Mouse (Mus musculus): Measurements from ENCODE around the gene Cep78. TPM values are rescaled to one million over a fixed set of nuclear protein-coding genes. Genes with fewer than 3 reads are reported as not detected.

Gene Cep78
- total and polyA plus RNA-seq, 3 experiments: 1.6 to 3.8 (median 3.6) TPM

- DNase-seq: no peak
- Histone ChIP-seq H3K27ac (no peak overlapping the region), H3K79me2 (replicated peaks; ENCODE audit: control insufficient read depth, insufficient read depth, low read length) (no peaks in the 10 kb centered on the region), H3K9ac (ENCODE audit: low read depth, low read length) (no peak overlapping the region), H3K36me3 (ENCODE audit: control insufficient read depth, insufficient read depth, low read length) (no peaks in the 10 kb centered on the region), H3K27me3 (ENCODE audit: control insufficient read depth, insufficient read depth, low read length) (no peaks in the 10 kb centered on the region), H3K4me1 (ENCODE audit: control insufficient read depth, insufficient read depth, low read length) (no peaks in the 10 kb centered on the region), H3K4me3 (no peak overlapping the region)
- WGBS: 71% methylated on average over 10 of the region's 10 CpGs
- TF ChIP-seq CTCF (IDR thresholded peaks at IDR 0.05) (no peak), POLR2A (IDR thresholded peaks at IDR 0.05; ENCODE audit: insufficient read depth, low read depth, low read length) (no peak), EP300 (IDR thresholded peaks at IDR 0.05; ENCODE audit: insufficient read depth, low read depth, low read length) (no peak)
- intact Hi-C loops (cut with DNase I): no loop called here
Observed at GRCm38 (mm10) chr19:15946663-15947062, 38.1 kb downstream of the Cep78 start.

- Histone ChIP-seq H3K79me2 (replicated peaks; ENCODE audit: control insufficient read depth, insufficient read depth, low read length) (no peaks in the 10 kb centered on the region), H3K36me3 (ENCODE audit: control insufficient read depth, insufficient read depth, low read length) (no peaks in the 10 kb centered on the region), H3K4me1 (ENCODE audit: control insufficient read depth, insufficient read depth, low read length) (no peaks in the 10 kb centered on the region), H3K9ac (ENCODE audit: low read depth, low read length) (no peak overlapping the region), H3K4me3 (no peak overlapping the region), H3K27ac (no peak overlapping the region), H3K27me3 (ENCODE audit: control insufficient read depth, insufficient read depth, low read length) (no peaks in the 10 kb centered on the region)
- WGBS: 83% methylated on average over 7 of the region's 7 CpGs
- intact Hi-C loops (cut with DNase I): no loop called here
- TF ChIP-seq EP300 (IDR thresholded peaks at IDR 0.05; ENCODE audit: insufficient read depth, low read depth, low read length) (no peak), CTCF (IDR thresholded peaks at IDR 0.05) (no peak), POLR2A (IDR thresholded peaks at IDR 0.05; ENCODE audit: insufficient read depth, low read depth, low read length) (no peak)
- DNase-seq: no peak
Observed at GRCm38 (mm10) chr19:15943117-15943423, 41.7 kb downstream of the Cep78 start.

GRCm38 (mm10) chr19:15942421-15943116 is 42.2 kb downstream of the Cep78 start:
- H3K36me3 ChIP-seq (ENCODE audit: control insufficient read depth, insufficient read depth, low read length): no peaks in the 10 kb centered on the region
- WGBS: 71% methylated on average over 11 of the region's 11 CpGs
- no peaks in the 10 kb centered on the region for H3K4me1 ChIP-seq (ENCODE audit: control insufficient read depth, insufficient read depth, low read length)
- H3K27ac ChIP-seq: no peak overlapping the region
- H3K79me2 ChIP-seq (replicated peaks; ENCODE audit: control insufficient read depth, insufficient read depth, low read length): no peaks in the 10 kb centered on the region
- no peak overlapping the region for H3K9ac ChIP-seq (ENCODE audit: low read depth, low read length)
- no peaks in the 10 kb centered on the region for H3K27me3 ChIP-seq (ENCODE audit: control insufficient read depth, insufficient read depth, low read length)
- no peak for TF ChIP-seq CTCF (IDR thresholded peaks at IDR 0.05)
- no peak for TF ChIP-seq EP300 (IDR thresholded peaks at IDR 0.05; ENCODE audit: insufficient read depth, low read depth, low read length)
- no peak for TF ChIP-seq POLR2A (IDR thresholded peaks at IDR 0.05; ENCODE audit: insufficient read depth, low read depth, low read length)
- intact Hi-C loops (cut with DNase I): no loop called here
- H3K4me3 ChIP-seq: no peak overlapping the region
- no peak for DNase-seq

- no peaks in the 10 kb centered on the region for H3K4me1 ChIP-seq (ENCODE audit: control insufficient read depth, insufficient read depth, low read length)
- H3K79me2 ChIP-seq (replicated peaks; ENCODE audit: control insufficient read depth, insufficient read depth, low read length): no peaks in the 10 kb centered on the region
- TF ChIP-seq EP300 (IDR thresholded peaks at IDR 0.05; ENCODE audit: insufficient read depth, low read depth, low read length) (no peak), CTCF (IDR thresholded peaks at IDR 0.05) (no peak), POLR2A (IDR thresholded peaks at IDR 0.05; ENCODE audit: insufficient read depth, low read depth, low read length) (no peak)
- no peak for DNase-seq
- no peak overlapping the region for H3K27ac ChIP-seq
- intact Hi-C loops (cut with DNase I): no loop called here
- no peaks in the 10 kb centered on the region for H3K27me3 ChIP-seq (ENCODE audit: control insufficient read depth, insufficient read depth, low read length)
- no peak overlapping the region for H3K4me3 ChIP-seq
- no peak overlapping the region for H3K9ac ChIP-seq (ENCODE audit: low read depth, low read length)
- 76% methylated on average over 8 of the region's 8 CpGs for WGBS
- H3K36me3 ChIP-seq (ENCODE audit: control insufficient read depth, insufficient read depth, low read length): no peaks in the 10 kb centered on the region
Observed at GRCm38 (mm10) chr19:15941399-15941798, 43.4 kb downstream of the Cep78 start.

- 8% methylated on average over 4 of the region's 4 CpGs for WGBS
- no peaks in the 10 kb centered on the region for H3K36me3 ChIP-seq (ENCODE audit: control insufficient read depth, insufficient read depth, low read length)
- H3K4me1 ChIP-seq (ENCODE audit: control insufficient read depth, insufficient read depth, low read length): peaks cover 5% of the 10 kb centered on the region
- H3K79me2 ChIP-seq (replicated peaks; ENCODE audit: control insufficient read depth, insufficient read depth, low read length): no peaks in the 10 kb centered on the region
- TF ChIP-seq CTCF (IDR thresholded peaks at IDR 0.05): no peak
- no peak for TF ChIP-seq EP300 (IDR thresholded peaks at IDR 0.05; ENCODE audit: insufficient read depth, low read depth, low read length)
- TF ChIP-seq POLR2A (IDR thresholded peaks at IDR 0.05; ENCODE audit: insufficient read depth, low read depth, low read length): no peak
- no peak overlapping the region for H3K27ac ChIP-seq
- no peaks in the 10 kb centered on the region for H3K27me3 ChIP-seq (ENCODE audit: control insufficient read depth, insufficient read depth, low read length)
- intact Hi-C loops (cut with DNase I): no loop called here
- H3K9ac ChIP-seq (ENCODE audit: low read depth, low read length): no peak overlapping the region
- peak overlapping the region; percentile 73; the same call in 1 of the 2 replicates for H3K4me3 ChIP-seq
- peak; percentile 81 to 82 for DNase-seq
Observed at GRCm38 (mm10) chr19:15925719-15926045, 59.1 kb downstream of the Cep78 start.

GRCm38 (mm10) chr19:15924866-15925718 is 59.7 kb downstream of the Cep78 start:
- peak; percentile 85 to 88 for DNase-seq
- intact Hi-C loops (cut with DNase I): no loop called here
- 3% methylated on average over 43 of the region's 43 CpGs for WGBS
- H3K9ac ChIP-seq (ENCODE audit: low read depth, low read length): peak overlapping the region; percentile 15
- peak overlapping the region; percentile 73 for H3K4me3 ChIP-seq
- no peaks in the 10 kb centered on the region for H3K79me2 ChIP-seq (replicated peaks; ENCODE audit: control insufficient read depth, insufficient read depth, low read length)
- peak overlapping the region; percentile 9; the same call in 1 of the 2 replicates for H3K27ac ChIP-seq
- no peaks in the 10 kb centered on the region for H3K27me3 ChIP-seq (ENCODE audit: control insufficient read depth, insufficient read depth, low read length)
- no peaks in the 10 kb centered on the region for H3K36me3 ChIP-seq (ENCODE audit: control insufficient read depth, insufficient read depth, low read length)
- no peak for TF ChIP-seq POLR2A (IDR thresholded peaks at IDR 0.05; ENCODE audit: insufficient read depth, low read depth, low read length)
- TF ChIP-seq CTCF (IDR thresholded peaks at IDR 0.05): no peak
- no peak for TF ChIP-seq EP300 (IDR thresholded peaks at IDR 0.05; ENCODE audit: insufficient read depth, low read depth, low read length)
- H3K4me1 ChIP-seq (ENCODE audit: control insufficient read depth, insufficient read depth, low read length): peaks cover 5% of the 10 kb centered on the region

Measured in heart, adult 2 months (tissue).